Mouse (Mus musculus) heart, adult 18-20 months (tissue): ENCODE measurements around the gene Unc45b. TPM values are rescaled to one million over a fixed set of nuclear protein-coding genes. Genes with fewer than 3 reads are reported as not detected.

Experiments used
- microRNA-seq, 2 experiments: library from miRNA; unstranded; fragments of <30 nt; microRNA quantifications; one replicate each; pipeline ENCODE4 v1.2.0; 2022
- total RNA-seq, 2 experiments: library from RNA; stranded (reverse); gene quantifications; 2 replicates each; pipeline ENCODE4 v1.2.3; 2021

Unc45b gene
- total RNA-seq, 2 experiments from 2014 or later = 185 to 201 TPM

Small RNA genes within 50 kb of the gene (microRNA-seq; reads per million reads assigned to microRNA genes)
- 0 reads per million in 2 experiments for gene Mir7679

Other genes with a start within 250 kb of the Unc45b start
- gene Cct6b, start 146.2 kb upstream of the Unc45b start, total RNA-seq = under 1 TPM in 1 of 2 experiments, not detected in 1; 0.31 TPM
- 10 to 100 TPM; 12.8 to 14.1 TPM for gene Zfp830, start 146.2 kb upstream of the Unc45b start, total RNA-seq
- gene Lig3, start 129.4 kb upstream of the Unc45b start, total RNA-seq = 10 to 100 TPM; 12.7 to 14.7 TPM
- gene Rffl, start 39.3 kb upstream of the Unc45b start, total RNA-seq = 1 to 10 TPM; 3.5 to 3.6 TPM
- 10 to 100 TPM; 10.5 to 12.0 TPM for gene Rad51d, start 19.9 kb upstream of the Unc45b start, total RNA-seq
- not detected for gene Fndc8, start 18.4 kb upstream of the Unc45b start, total RNA-seq
- 10 to 100 TPM; 11.7 to 12.4 TPM for gene Nle1, start 2.1 kb upstream of the Unc45b start, total RNA-seq
- gene Slfn5, start 40.8 kb downstream of the Unc45b start, total RNA-seq = 10 to 100 TPM; 50.5 to 65.6 TPM
- gene Slfn9, start 81.3 kb downstream of the Unc45b start, total RNA-seq = under 1 TPM; 0.69 to 0.87 TPM
- under 1 TPM; 0.65 to 0.98 TPM for gene Slfn8, start 110.3 kb downstream of the Unc45b start, total RNA-seq
- gene Slfn2, start 154.6 kb downstream of the Unc45b start, total RNA-seq = 1 to 10 TPM; 3.2 to 5.2 TPM
- under 1 TPM; 0.22 to 0.85 TPM for gene Slfn1, start 206.3 kb downstream of the Unc45b start, total RNA-seq